Mouse (Mus musculus): Measurements from ENCODE around the gene Rapgefl1.

- TF ChIP-seq MAX (IDR thresholded peaks at IDR 0.05; ENCODE audit: low read depth) (no peak), POLR2AphosphoS2 (IDR thresholded peaks at IDR 0.05; ENCODE audit: insufficient read length, low read depth) (no peak)
These were observed 46.8 kb upstream of the Rapgefl1 start for GRCm38 (mm10) chr11:98789824-98790223.
